Mouse (Mus musculus) cerebellum, postnatal 36 days (tissue): Measurements from ENCODE around the gene Itpr2.

Experiments
- DNase-seq, 2 experiments: peaks; one replicate each; pipeline ENCODE4 v3.0.0; 2021 to 2022; ENCODE audit warnings: mixed read lengths in 2 of 2

Itpr2 gene

GRCm38 (mm10) chr6:146504459-146504858, 2.4 kb upstream of the Itpr2 start:
- DNase-seq: no peak

DNA sequence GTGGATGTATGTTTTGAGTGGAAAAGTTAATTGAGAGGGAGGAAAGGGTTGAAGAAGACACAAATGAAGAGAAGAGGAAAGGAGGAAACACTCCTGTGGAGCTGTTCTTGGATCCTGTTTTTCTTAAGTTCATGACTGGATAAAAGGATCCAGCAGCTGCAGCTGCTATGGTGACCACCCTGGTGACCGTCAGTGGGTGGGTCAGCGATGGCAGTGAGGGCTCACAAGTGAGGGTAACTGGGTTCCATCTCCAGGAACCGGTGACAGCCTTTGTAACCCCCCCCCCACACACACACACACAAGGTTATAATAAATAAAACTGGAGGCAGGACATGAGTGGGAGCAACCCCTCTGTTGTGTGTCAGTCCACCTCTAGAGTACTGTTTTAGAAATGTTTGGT, 833 bp upstream of the Itpr2 start:
- no peak for DNase-seq

GRCm38 (mm10) chr6:146501316-146501865, 632 bp downstream of the Itpr2 start:
- DNase-seq: peak; percentile 6 to 38

DNA sequence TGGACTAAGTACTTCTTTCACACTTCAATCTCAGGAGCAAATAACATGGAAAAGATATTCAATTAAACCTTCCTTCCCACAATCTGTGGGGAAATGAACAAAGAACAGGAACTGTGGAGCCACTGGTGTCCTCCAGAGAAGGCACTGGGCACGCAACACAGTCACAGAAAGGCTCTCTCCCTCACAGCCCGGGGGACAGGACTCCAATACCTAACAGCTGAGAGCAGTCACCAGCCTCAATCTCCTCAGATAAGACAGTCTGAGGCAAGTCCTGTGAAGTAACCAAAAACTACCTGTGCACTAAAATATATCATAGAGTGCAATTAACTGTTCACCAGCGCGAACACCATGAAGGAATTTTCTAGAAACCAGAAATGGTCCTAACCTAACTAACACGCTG, 1.3 kb downstream of the Itpr2 start:
- no peak for DNase-seq

DNA sequence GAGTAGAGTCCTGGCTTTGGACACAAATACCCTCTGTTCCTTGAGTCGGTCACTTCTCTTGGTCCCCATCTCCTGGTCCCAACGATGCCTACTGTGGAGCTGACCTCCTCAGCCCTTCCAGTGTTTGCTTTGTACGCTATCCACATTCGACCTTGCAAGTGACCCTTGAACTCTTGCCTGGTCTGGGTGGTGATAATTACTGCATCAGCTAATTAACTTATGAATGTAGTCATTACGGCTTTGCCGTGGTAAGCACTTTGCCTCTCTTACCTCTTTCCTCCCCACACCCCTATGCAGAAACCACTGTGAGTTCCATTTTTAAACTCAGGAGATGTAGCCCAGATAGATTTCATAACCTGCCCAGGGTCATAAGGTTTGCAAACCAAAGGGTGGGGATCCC, 1.8 kb downstream of the Itpr2 start:
- DNase-seq: no peak

GRCm38 (mm10) chr6:146499566-146499965, 2.5 kb downstream of the Itpr2 start:
- DNase-seq: no peak

- DNase-seq: no peak
Observed at GRCm38 (mm10) chr6:146498416-146498815, 3.6 kb downstream of the Itpr2 start.

DNA sequence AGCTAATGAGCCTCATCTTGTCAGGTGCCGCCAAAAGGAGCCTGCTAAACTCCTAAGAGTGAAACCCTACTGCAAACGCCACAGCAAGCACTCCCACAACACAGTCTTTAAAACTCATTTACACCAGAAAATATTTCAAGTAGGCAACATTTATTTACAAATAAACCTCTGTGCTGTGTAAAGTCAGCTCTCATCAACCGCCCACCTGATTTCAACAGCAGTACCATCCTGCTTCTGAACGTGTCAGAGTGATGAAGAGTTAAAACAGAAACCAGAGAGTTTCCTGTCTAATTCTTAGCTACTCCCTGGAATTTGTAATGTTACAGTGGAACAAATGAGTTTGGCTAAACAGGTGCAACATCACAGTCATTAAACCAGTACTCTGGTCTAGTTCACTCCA, 4.2 kb downstream of the Itpr2 start:
- no peak for DNase-seq

- DNase-seq: no peak
Observed at GRCm38 (mm10) chr6:146497435-146497834, 4.6 kb downstream of the Itpr2 start.

GRCm38 (mm10) chr6:146491680-146492079, 10.3 kb downstream of the Itpr2 start:
- DNase-seq: no peak

- DNase-seq: no peak
Observed at GRCm38 (mm10) chr6:146490416-146490960, 11.5 kb downstream of the Itpr2 start.

GRCm38 (mm10) chr6:146489841-146490240, 12.2 kb downstream of the Itpr2 start:
- no peak for DNase-seq

GRCm38 (mm10) chr6:146488749-146489148, 13.3 kb downstream of the Itpr2 start:
- no peak for DNase-seq

DNA sequence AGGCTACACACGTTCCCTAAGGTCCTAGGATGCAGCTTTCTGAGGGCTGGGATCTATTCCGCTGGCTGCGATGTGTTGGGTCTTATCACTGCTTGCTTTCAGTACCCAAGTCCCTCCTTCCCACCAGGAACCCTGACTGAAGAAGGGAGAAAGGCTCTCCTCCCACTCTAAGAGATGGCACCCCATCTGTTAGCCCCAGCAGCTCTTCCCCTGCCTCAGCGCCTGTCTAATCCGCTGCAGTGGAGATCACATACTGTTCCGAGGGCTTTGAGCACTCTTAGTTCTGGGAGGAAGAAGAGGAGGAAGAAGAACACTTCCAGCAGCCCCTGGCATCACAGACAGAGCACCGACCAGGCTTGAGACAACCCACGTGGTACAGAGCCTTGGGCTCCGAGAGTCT, 14.9 kb downstream of the Itpr2 start:
- DNase-seq: no peak

- no peak for DNase-seq
Observed at GRCm38 (mm10) chr6:146486073-146486472, 15.9 kb downstream of the Itpr2 start.

GRCm38 (mm10) chr6:146481441-146481840, 20.6 kb downstream of the Itpr2 start:
- DNase-seq: no peak

DNA sequence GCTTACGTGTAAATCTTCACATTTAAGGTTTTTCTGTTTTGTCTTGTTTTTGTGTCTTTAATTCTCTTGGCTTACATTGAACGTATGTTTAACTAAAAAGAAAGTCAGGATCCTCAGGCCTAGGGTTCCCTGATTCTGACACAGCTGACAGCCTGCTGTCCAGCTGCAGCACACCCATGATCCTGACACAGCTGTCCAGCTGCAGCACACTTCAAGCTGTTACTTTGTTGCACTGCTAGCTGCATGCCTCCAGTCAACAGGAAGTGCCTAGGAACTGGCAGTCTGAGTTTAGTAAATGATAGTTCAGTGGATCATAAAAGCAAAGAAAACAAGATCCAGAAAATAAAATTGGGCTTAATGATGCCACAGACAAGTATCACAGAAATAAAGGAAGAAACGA, 21.1 kb downstream of the Itpr2 start:
- no peak for DNase-seq

GRCm38 (mm10) chr6:146478888-146479683, 22.9 kb downstream of the Itpr2 start:
- no peak for DNase-seq

- DNase-seq: no peak
Observed at GRCm38 (mm10) chr6:146476865-146477264, 25.2 kb downstream of the Itpr2 start.

DNA sequence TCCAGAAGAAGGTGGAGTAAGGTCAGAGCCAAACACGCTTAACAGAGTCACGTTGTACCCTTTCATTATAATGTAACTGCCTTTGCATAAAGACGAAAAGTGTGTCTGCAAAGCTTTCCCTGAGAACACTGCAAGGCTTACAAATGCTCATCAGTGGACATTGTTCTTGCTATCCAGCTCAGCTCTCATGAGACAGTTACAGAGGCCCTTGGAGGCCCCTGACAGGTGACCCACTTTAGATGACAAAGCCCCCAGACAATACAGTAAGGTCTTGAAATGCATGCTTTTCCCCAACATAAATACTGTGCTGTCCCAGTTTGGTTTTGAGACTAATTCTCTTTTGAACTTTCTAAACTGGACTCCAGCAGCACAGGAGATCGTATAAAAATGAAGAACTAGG, 27.9 kb downstream of the Itpr2 start:
- no peak for DNase-seq

DNA sequence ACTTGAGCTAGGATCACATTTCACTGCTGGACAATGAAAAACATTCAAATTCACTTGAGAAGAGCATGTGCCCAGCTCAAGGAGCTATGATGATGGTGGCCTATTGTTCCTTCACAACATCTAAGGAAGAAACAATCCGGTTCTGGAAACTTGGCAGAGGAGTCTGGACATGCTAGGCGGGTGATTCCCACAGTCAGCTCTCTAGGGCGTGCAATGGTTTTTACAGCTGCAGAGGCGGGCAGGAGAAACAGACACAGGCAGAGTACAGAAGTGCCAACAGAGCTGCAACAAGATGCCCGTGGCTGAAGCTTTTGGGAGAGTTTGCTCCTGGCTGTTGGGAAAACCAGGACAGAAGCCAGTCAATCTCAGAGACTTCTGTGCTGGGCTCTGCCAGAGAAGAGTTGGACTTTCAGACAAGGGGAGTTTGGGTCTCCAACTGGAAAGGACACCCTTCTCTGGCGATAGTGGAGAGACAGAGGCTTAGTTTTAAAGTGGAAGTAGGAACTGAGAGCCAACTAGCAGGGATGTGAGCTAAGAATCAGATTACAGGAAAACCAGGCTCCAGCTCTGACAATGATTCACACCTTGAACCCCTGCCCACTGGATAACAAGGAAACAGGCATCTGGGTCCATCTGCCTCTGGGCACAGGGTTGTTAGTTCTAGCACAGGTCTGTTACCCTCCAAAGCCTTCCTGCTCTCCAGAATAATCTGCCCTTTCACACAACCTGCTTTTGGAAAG, 28.6 kb downstream of the Itpr2 start:
- no peak for DNase-seq

- no peak for DNase-seq
Observed at GRCm38 (mm10) chr6:146470378-146470777, 31.6 kb downstream of the Itpr2 start.

DNA sequence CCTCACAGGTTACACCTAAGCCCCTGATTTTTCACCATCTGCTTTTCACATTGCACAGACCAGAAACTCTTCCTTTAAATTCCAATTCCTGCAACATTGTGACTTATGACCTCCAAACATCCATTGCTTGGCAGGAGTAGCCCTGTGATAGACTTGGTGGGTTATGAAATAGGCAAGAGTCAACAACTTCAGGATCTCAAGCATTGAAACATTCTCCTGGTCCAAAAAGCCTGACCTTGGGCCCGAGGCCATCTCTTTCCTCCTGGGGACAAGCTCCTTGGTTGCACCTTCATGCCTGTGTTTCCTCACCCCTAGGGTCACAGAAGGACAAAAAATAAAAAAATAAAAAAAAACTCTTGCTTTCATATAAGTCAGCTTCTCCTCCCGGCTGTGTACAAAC, 32.1 kb downstream of the Itpr2 start:
- DNase-seq: no peak

DNA sequence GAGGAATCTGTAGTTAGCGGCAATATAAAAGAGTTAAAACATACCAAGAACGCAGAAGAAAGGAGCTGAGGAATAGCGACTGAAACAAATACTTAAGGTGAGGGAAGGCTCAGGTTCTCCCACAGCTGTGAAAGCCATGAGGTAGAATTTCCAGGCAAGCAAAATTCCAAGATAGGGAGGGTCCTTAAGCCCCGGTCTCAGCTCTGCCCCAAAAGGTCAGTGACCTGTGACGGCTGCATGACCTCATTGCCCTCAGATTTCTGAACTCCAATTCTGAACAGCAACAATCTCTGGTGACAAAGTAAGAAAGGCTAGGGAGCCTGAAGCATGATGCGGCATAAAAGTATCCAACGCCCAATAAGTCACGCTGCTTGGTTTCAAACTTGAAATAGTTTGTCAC, 33.7 kb downstream of the Itpr2 start:
- DNase-seq: no peak
